Mouse (Mus musculus) forebrain, embryonic 11.5 days (tissue): ENCODE results near the gene Urm1. TPM values are rescaled to one million over a fixed set of nuclear protein-coding genes. Genes with fewer than 3 reads are reported as not detected.

Experiments used
- ATAC-seq: fragments of 200-750 bp; cut with Nextera tagmentation; replicated peaks from 2 replicates; pipeline ENCODE4 v1.8.0; 2017; ENCODE audit warnings: moderate TSS enrichment; ENCODE audit not compliant: low FRiP score
- DNase-seq: peaks from one replicate; pipeline ENCODE4 v3.0.0-alpha.2; 2017; ENCODE audit warnings: low spot score
- H3K27ac ChIP-seq: fragments of 300-500 bp; sonication (generic); 2 replicates; pipeline ENCODE4 v1.5.1; 2014; ENCODE audit warnings: low read depth, low read length
- H3K27me3 ChIP-seq: fragments of 300-500 bp; sonication (generic); 2 replicates; pipeline ENCODE4 v1.6.1; 2014; ENCODE audit warnings: mild to moderate bottlenecking, low read length, mixed read lengths; ENCODE audit not compliant: control insufficient read depth, insufficient read depth
- H3K36me3 ChIP-seq: fragments of 300-500 bp; sonication (generic); 2 replicates; pipeline ENCODE4 v1.6.1; 2014; ENCODE audit warnings: mild to moderate bottlenecking, low read length, moderate library complexity, mixed read lengths; ENCODE audit not compliant: control insufficient read depth, insufficient read depth
- H3K4me1 ChIP-seq: fragments of 300-500 bp; sonication (generic); replicated peaks from 2 replicates; pipeline ENCODE4 v1.6.1; 2014; ENCODE audit warnings: low read length, mixed read lengths; ENCODE audit not compliant: control insufficient read depth, insufficient read depth
- H3K4me2 ChIP-seq: fragments of 300-500 bp; sonication (generic); 2 replicates; pipeline ENCODE4 v1.6.1; 2014; ENCODE audit warnings: low read depth, mild to moderate bottlenecking, low read length, moderate library complexity, mixed read lengths; ENCODE audit not compliant: severe bottlenecking
- H3K4me3 ChIP-seq: fragments of 300-500 bp; sonication (generic); 2 replicates; pipeline ENCODE4 v1.5.1; 2014; ENCODE audit warnings: low read depth, low read length
- H3K9ac ChIP-seq: fragments of 300-500 bp; sonication (generic); 2 replicates; pipeline ENCODE4 v1.6.1; 2014; ENCODE audit warnings: low read length
- H3K9me3 ChIP-seq: fragments of 300-500 bp; sonication (generic); 2 replicates; pipeline ENCODE4 v1.6.1; 2016; ENCODE audit warnings: low read length, mixed read lengths; ENCODE audit not compliant: control insufficient read depth
- WGBS: fragments of 180-500 bp; shearing (Covaris S2); extraction: QIAGEN DNeasy Blood & Tissue Kit; methylation state at CpG from one replicate; pipeline ENCODE4 v1.1.7; 2014; 5-methylcytosine and 5-hydroxymethylcytosine counted together
- polyA plus RNA-seq: library from polyadenylated mRNA; unstranded; fragments of >200 nt; fragmentation: Nextera tagmentation; extraction: Ambion mirVana; gene quantifications from 2 replicates; pipeline ENCODE4 v1.2.1, GENCODE M21; 2014

The Urm1 gene
- polyA plus RNA-seq, 1 experiment from 2014 or later: 19.2 TPM

DNA sequence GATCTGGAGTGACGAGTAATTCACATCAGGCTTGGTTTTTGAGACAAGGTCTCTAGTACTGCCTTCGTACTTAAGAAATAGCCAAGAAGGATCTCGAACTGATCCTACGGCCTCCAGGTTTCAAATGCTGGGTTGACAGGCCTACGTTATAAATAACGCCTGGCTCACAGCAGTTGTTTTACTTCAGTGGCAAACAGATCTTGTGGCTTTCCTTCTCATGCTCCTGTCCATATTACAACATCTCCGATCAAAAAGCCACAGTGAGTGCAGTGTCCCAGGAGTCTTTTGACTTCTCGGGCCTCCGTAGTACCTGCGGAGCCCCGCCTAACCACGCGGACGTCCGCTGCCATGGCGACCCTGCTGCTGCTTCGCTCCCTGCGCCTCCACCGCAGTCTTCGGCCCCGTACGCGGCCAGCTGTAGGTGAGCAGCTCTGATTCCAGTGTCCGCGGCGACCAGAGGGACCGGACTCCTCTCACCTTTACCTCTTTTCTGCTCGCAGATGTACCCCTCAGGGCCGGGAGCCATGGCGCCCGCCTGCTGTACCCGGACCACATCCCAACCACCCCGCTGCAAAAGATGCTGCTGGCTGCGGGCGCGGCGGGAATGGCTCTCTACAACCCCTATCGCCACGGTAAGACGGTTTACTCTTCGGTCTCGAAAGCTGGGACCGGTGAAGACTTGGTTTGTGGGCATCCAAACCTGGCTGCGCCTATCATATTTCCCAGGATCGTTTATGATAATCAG lies 31.8 kb upstream of the Urm1 start, which contains the start of gene Trub2:
Gene Trub2, minus strand, starts transcription at position 566 of the 745 bp plus-strand sequence.
- no peaks in the 10 kb centered on the region for H3K27me3 ChIP-seq
- H3K36me3 ChIP-seq: peaks cover 13% of the 10 kb centered on the region; the same call in 1 of the 2 replicates
- WGBS: 1% methylated on average over 45 of the region's 45 CpGs
- ATAC-seq (peak; percentile 89), DNase-seq (peak; percentile 84)
- H3K4me1 ChIP-seq: peaks cover 5% of the 10 kb centered on the region; the same call in 1 of the 2 replicates
- peak within 1 kb of the TSS; percentile 67 for H3K4me3 ChIP-seq
- 0 out of 2 replicates have a peak within 1 kb of the TSS, but pooled peaks have one; percentile 10 for H3K27ac ChIP-seq
- H3K9ac ChIP-seq: peak within 1 kb of the TSS; percentile 83
- no peaks in the 10 kb centered on the region for H3K9me3 ChIP-seq
- peak within 1 kb of the TSS; percentile 89 for H3K4me2 ChIP-seq

- Histone ChIP-seq H3K4me1 (no peaks in the 10 kb centered on the region), H3K4me3 (no peak overlapping the region), H3K27me3 (no peaks in the 10 kb centered on the region), H3K9ac (no peak overlapping the region), H3K36me3 (no peaks in the 10 kb centered on the region; the same call in 1 of the 2 replicates), H3K27ac (no peak overlapping the region), H3K4me2 (no peak overlapping the region), H3K9me3 (no peaks in the 10 kb centered on the region)
- no peak for ATAC-seq
- WGBS: 86% methylated on average over 2 of the region's 2 CpGs
- no peak for DNase-seq
Observed at GRCm38 (mm10) chr2:29792772-29793487, 26.9 kb upstream of the Urm1 start.

DNA sequence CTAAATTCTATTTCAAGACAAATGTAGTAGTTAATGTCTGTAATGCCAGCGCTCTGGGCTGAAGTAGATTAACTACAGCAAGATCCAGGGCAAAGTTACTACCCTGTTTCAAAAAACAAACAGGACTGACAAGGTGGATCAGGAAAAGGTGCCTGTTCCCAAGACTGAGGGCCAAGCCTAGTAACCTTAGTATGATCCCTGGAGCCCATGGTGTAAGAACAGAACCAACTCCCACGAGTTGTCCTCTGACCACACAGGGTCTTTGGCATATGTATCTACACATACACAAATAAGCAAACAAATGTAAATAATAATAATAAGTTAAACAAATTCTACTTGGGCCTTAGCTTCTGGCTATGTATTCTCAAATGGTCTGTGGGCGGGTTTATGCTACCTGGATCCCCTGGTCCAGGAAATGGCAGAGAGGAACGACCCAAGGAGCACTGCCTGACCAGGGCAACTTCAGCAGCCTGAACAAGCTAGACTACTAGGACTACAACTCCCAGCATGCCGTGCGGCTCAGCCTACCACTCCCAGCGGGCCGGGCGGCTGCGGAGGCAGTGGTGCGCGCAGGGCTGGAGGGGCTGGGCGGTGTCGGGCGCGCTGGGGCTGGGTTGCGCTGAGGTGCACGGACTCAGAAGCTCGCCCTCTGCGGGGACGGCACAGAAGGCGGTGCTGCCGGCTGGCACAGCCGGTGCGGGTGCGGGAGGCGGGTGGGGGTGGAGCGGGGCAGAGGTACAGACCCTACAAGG lies 17.6 kb upstream of the Urm1 start, which contains the start of gene Slc27a4:
Gene Slc27a4, plus strand, starts transcription at position 560 of the 752 bp plus-strand sequence.
- Histone ChIP-seq H3K9me3 (no peaks in the 10 kb centered on the region), H3K9ac (peak within 1 kb of the TSS; percentile 78), H3K27ac (0 out of 2 replicates have a peak within 1 kb of the TSS, but pooled peaks have one; percentile 32), H3K4me2 (peak within 1 kb of the TSS; percentile 81), H3K36me3 (no peaks in the 10 kb centered on the region), H3K4me3 (peak within 1 kb of the TSS; percentile 80), H3K4me1 (peaks cover 3% of the 10 kb centered on the region; the same call in 1 of the 2 replicates), H3K27me3 (no peaks in the 10 kb centered on the region)
- DNase-seq: peak; percentile 97
- ATAC-seq: peak; percentile 98
- WGBS: 5% methylated on average over 27 of the region's 28 CpGs

DNA sequence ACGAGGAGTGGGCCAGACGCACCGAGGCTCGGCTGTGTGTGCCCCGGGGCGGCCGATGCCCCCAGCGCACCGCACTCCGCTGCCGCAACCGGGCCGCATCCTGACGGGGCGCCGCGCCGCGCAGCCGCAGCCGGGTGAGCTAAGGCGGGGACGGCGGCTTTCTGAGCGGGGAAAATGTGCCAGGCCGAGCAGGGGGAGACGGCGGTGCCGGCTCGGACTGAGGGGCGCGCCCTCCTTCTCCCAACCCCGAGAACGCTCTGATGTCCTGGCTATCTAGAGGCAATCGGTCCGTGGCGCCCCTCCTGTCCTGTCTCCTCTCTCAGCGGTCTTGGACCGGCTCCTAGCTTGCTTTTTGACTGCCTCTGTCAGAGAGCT lies 17.1 kb upstream of the Urm1 start:
- DNase-seq: no peak
- H3K36me3 ChIP-seq: no peaks in the 10 kb centered on the region

DNA sequence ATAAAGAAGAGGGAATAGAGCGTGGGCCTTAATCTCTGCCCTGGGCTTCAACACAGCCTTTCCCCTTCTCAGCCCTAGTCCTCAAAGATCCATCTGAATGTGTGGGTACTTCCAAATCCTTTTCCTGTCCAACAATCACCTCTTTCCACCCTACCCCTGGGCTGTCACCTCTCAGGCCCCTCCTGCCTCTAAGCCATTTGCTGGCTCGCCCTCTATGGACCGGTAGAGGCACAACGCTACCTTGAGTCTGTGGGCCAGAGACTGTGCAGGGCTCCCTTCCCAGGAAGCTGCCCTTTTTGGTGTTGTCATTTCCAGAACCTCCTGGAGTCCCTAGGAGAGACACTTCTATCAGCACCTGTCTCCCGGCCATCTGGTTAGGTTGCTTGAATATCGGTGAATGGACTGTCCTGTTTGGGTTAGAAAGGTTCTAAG lies 16.5 kb upstream of the Urm1 start:
- H3K9me3 ChIP-seq: no peaks in the 10 kb centered on the region
- H3K4me3 ChIP-seq: peak overlapping the region; percentile 80
- peak overlapping the region; percentile 78 for H3K9ac ChIP-seq
- peaks cover 3% of the 10 kb centered on the region; the same call in 1 of the 2 replicates for H3K4me1 ChIP-seq
- DNase-seq (no peak), ATAC-seq (no peak; the same call in 1 of the 2 replicates)
- H3K36me3 ChIP-seq: no peaks in the 10 kb centered on the region
- H3K27me3 ChIP-seq: no peaks in the 10 kb centered on the region
- H3K4me2 ChIP-seq: peak overlapping the region; percentile 81
- WGBS: 22% methylated on average over 6 of the region's 6 CpGs
- no peak overlapping the region for H3K27ac ChIP-seq

More for the DNA sequence above, 17.1 kb upstream of the Urm1 start:
- Histone ChIP-seq H3K4me2 (peak overlapping the region; percentile 81), H3K9ac (peak overlapping the region; percentile 78), H3K27me3 (no peaks in the 10 kb centered on the region), H3K9me3 (no peaks in the 10 kb centered on the region), H3K27ac (0 out of 2 replicates have a peak overlapping the region, but pooled peaks have one; percentile 32), H3K4me3 (peak overlapping the region; percentile 80), H3K4me1 (peaks cover 3% of the 10 kb centered on the region; the same call in 1 of the 2 replicates)
- WGBS: 0% methylated on average over 35 of the region's 39 CpGs
- no peak; the same call in 1 of the 2 replicates for ATAC-seq

DNA sequence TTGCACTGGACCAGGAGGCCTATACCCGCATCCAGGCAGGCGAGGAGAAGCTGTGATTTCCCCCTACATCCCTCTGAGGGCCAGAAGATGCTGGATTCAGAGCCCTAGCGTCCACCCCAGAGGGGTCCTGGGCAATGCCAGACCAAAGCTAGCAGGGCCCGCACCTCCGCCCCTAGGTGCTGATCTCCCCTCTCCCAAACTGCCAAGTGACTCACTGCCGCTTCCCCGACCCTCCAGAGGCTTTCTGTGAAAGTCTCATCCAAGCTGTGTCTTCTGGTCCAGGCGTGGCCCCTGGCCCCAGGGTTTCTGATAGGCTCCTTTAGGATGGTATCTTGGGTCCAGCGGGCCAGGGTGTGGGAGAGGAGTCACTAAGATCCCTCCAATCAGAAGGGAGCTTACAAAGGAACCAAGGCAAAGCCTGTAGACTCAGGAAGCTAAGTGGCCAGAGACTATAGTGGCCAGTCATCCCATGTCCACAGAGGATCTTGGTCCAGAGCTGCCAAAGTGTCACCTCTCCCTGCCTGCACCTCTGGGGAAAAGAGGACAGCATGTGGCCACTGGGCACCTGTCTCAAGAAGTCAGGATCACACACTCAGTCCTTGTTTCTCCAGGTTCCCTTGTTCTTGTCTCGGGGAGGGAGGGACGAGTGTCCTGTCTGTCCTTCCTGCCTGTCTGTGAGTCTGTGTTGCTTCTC lies 4.0 kb upstream of the Urm1 start:
- Histone ChIP-seq H3K27ac (no peak overlapping the region), H3K36me3 (no peaks in the 10 kb centered on the region; the same call in 1 of the 2 replicates)
- 82% methylated on average over 11 of the region's 11 CpGs for WGBS

GRCm38 (mm10) chr2:29817426-29818232 lies 2.2 kb upstream of the Urm1 start:
- Histone ChIP-seq H3K9me3 (no peaks in the 10 kb centered on the region), H3K4me2 (no peak overlapping the region), H3K36me3 (no peaks in the 10 kb centered on the region), H3K27ac (no peak overlapping the region), H3K9ac (no peak overlapping the region), H3K27me3 (peaks cover 9% of the 10 kb centered on the region; the same call in 1 of the 2 replicates), H3K4me1 (peaks cover 7% of the 10 kb centered on the region; the same call in 1 of the 2 replicates), H3K4me3 (no peak overlapping the region)
- ATAC-seq (peak; percentile 47), DNase-seq (peak; percentile 92)
- WGBS: 35% methylated on average over 8 of the region's 8 CpGs

More for the DNA sequence above, 4.0 kb upstream of the Urm1 start:
- H3K4me2 ChIP-seq: no peak overlapping the region
- H3K4me1 ChIP-seq: peaks cover 7% of the 10 kb centered on the region; the same call in 1 of the 2 replicates
- no peak overlapping the region for H3K4me3 ChIP-seq
- H3K27me3 ChIP-seq: peaks cover 9% of the 10 kb centered on the region; the same call in 1 of the 2 replicates
- no peaks in the 10 kb centered on the region for H3K9me3 ChIP-seq
- DNase-seq: no peak
- ATAC-seq: no peak
- H3K9ac ChIP-seq: no peak overlapping the region
